Mouse (Mus musculus) ES-Bruce4 (cell line): ENCODE measurements around the gene Glycam1.

Experiments
- EP300 ChIP-seq: IDR thresholded peaks from 2 replicates; pipeline ENCODE4 v1.6.1; 2011; ENCODE audit warnings: low read depth, low read length; ENCODE audit not compliant: insufficient read depth
- POLR2A ChIP-seq: IDR thresholded peaks from one replicate; pipeline ENCODE4 v1.8.1; 2011; ENCODE audit warnings: low read length; ENCODE audit not compliant: insufficient read depth

GRCm38 (mm10) chr15:103518600-103519385 lies 46.1 kb downstream of the Glycam1 start:
- TF ChIP-seq EP300 (no peak), POLR2A (no peak)
